Mouse (Mus musculus): ENCODE measurements at regions not wholly inside any gene's neighbourhood (a gene's known extent, or its start where the extent isn't known, plus 50 kb on each side); places are given as distances from the start of the nearest gene placed in this dataset.

GRCm38 (mm10) chr3:149819863-149820262, 829.5 kb upstream of the Adgrl2 start:
- ATAC-seq (ENCODE audit: insufficient number of reproducible peaks, low FRiP score, low TSS enrichment) = no peak

- ATAC-seq (ENCODE audit: insufficient number of reproducible peaks, low FRiP score, low TSS enrichment) = no peak
These were observed 828.7 kb upstream of the Adgrl2 start for GRCm38 (mm10) chr3:149819081-149819480.

GRCm38 (mm10) chr3:149811036-149811435, 820.7 kb upstream of the Adgrl2 start:
- ATAC-seq (ENCODE audit: insufficient number of reproducible peaks, low FRiP score, low TSS enrichment) = no peak

- no peak for ATAC-seq (ENCODE audit: insufficient number of reproducible peaks, low FRiP score, low TSS enrichment)
These were observed 815.0 kb upstream of the Adgrl2 start for GRCm38 (mm10) chr3:149805345-149805744.

- no peak for ATAC-seq (ENCODE audit: insufficient number of reproducible peaks, low FRiP score, low TSS enrichment)
These were observed 805.8 kb upstream of the Adgrl2 start for GRCm38 (mm10) chr3:149796123-149796522.

GRCm38 (mm10) chr3:149791593-149791992, 801.2 kb upstream of the Adgrl2 start:
- ATAC-seq (ENCODE audit: insufficient number of reproducible peaks, low FRiP score, low TSS enrichment) = no peak

GRCm38 (mm10) chr3:149786096-149786495, 795.7 kb upstream of the Adgrl2 start:
- peak; percentile 80; the same call in 1 of the 2 replicates for ATAC-seq (ENCODE audit: insufficient number of reproducible peaks, low FRiP score, low TSS enrichment)

- no peak for ATAC-seq (ENCODE audit: insufficient number of reproducible peaks, low FRiP score, low TSS enrichment)
These were observed 793.7 kb upstream of the Adgrl2 start for GRCm38 (mm10) chr3:149783903-149784608.

GRCm38 (mm10) chr3:149767847-149768421, 777.6 kb upstream of the Adgrl2 start:
- no peak for ATAC-seq (ENCODE audit: insufficient number of reproducible peaks, low FRiP score, low TSS enrichment)

- ATAC-seq (ENCODE audit: insufficient number of reproducible peaks, low FRiP score, low TSS enrichment) = no peak
These were observed 770.9 kb upstream of the Adgrl2 start for GRCm38 (mm10) chr3:149761245-149761644.

- no peak for ATAC-seq (ENCODE audit: insufficient number of reproducible peaks, low FRiP score, low TSS enrichment)
These were observed 767.7 kb upstream of the Adgrl2 start for GRCm38 (mm10) chr3:149757910-149758592.

- ATAC-seq (ENCODE audit: insufficient number of reproducible peaks, low FRiP score, low TSS enrichment) = no peak
These were observed 745.7 kb upstream of the Adgrl2 start for GRCm38 (mm10) chr3:149736069-149736468.

- no peak for ATAC-seq (ENCODE audit: insufficient number of reproducible peaks, low FRiP score, low TSS enrichment)
These were observed 735.9 kb upstream of the Adgrl2 start for GRCm38 (mm10) chr3:149726212-149726611.

- no peak for ATAC-seq (ENCODE audit: insufficient number of reproducible peaks, low FRiP score, low TSS enrichment)
These were observed 734.5 kb upstream of the Adgrl2 start for GRCm38 (mm10) chr3:149724879-149725278.

- ATAC-seq (ENCODE audit: insufficient number of reproducible peaks, low FRiP score, low TSS enrichment) = no peak
These were observed 731.5 kb upstream of the Adgrl2 start for GRCm38 (mm10) chr3:149721832-149722231.

GRCm38 (mm10) chr3:149720306-149720705, 730.0 kb upstream of the Adgrl2 start:
- ATAC-seq (ENCODE audit: insufficient number of reproducible peaks, low FRiP score, low TSS enrichment) = no peak

- peak; percentile 40; the same call in 1 of the 2 replicates for ATAC-seq (ENCODE audit: insufficient number of reproducible peaks, low FRiP score, low TSS enrichment)
These were observed 715.4 kb upstream of the Adgrl2 start for GRCm38 (mm10) chr3:149705724-149706123.

GRCm38 (mm10) chr3:149705322-149705721, 715.0 kb upstream of the Adgrl2 start:
- ATAC-seq (ENCODE audit: insufficient number of reproducible peaks, low FRiP score, low TSS enrichment) = no peak

- ATAC-seq (ENCODE audit: insufficient number of reproducible peaks, low FRiP score, low TSS enrichment) = no peak
These were observed 714.1 kb upstream of the Adgrl2 start for GRCm38 (mm10) chr3:149704478-149704877.

GRCm38 (mm10) chr3:149683561-149683960, 693.2 kb upstream of the Adgrl2 start:
- no peak for ATAC-seq (ENCODE audit: insufficient number of reproducible peaks, low FRiP score, low TSS enrichment)

GRCm38 (mm10) chr3:149682246-149682645, 691.9 kb upstream of the Adgrl2 start:
- ATAC-seq (ENCODE audit: insufficient number of reproducible peaks, low FRiP score, low TSS enrichment) = no peak

Measured in cerebellum, adult (tissue).